Mouse (Mus musculus) right cerebral cortex, postnatal 14 days (tissue): Measurements from ENCODE around the gene Filip1.
"Not testable (repeated sequence)": the region's sequence is repeated elsewhere in the genome, so short reads cannot be mapped to it uniquely, and the experiment has no call there.

Experiments used
- DNase-seq: peaks from one replicate; pipeline ENCODE4 v3.0.0; 2022

The Filip1 gene

GRCm38 (mm10) chr9:80012751-80013150, at the start of gene Filip1:
Filip1 (minus strand) TSS chr9:80012851.
- DNase-seq: no peak

- no peak for DNase-seq
These were observed 45.0 kb upstream of the Filip1 start for GRCm38 (mm10) chr9:80057690-80058089.

GRCm38 (mm10) chr9:80052951-80053350, 40.3 kb upstream of the Filip1 start:
- DNase-seq: no peak

- not testable (repeated sequence) for DNase-seq
These were observed 36.6 kb upstream of the Filip1 start for GRCm38 (mm10) chr9:80049271-80049670.

GRCm38 (mm10) chr9:80044301-80044700, 31.6 kb upstream of the Filip1 start:
- not testable (repeated sequence) for DNase-seq

- no peak for DNase-seq
These were observed 26.7 kb upstream of the Filip1 start for GRCm38 (mm10) chr9:80039296-80039815.

GRCm38 (mm10) chr9:80037997-80038383, 25.3 kb upstream of the Filip1 start:
- DNase-seq: no peak

GRCm38 (mm10) chr9:80037262-80037996, 24.8 kb upstream of the Filip1 start:
- DNase-seq: no peak

GRCm38 (mm10) chr9:80026581-80027021, 13.9 kb upstream of the Filip1 start:
- no peak for DNase-seq

GRCm38 (mm10) chr9:80026017-80026416, 13.4 kb upstream of the Filip1 start:
- peak; percentile 33 for DNase-seq

- not testable (repeated sequence) for DNase-seq
These were observed 12.7 kb upstream of the Filip1 start for GRCm38 (mm10) chr9:80025347-80025746.

GRCm38 (mm10) chr9:80022821-80023220, 10.2 kb upstream of the Filip1 start:
- DNase-seq: no peak

GRCm38 (mm10) chr9:80021648-80022047, 9.0 kb upstream of the Filip1 start:
- DNase-seq: no peak

- no peak for DNase-seq
These were observed 7.8 kb upstream of the Filip1 start for GRCm38 (mm10) chr9:80020429-80020828.

GRCm38 (mm10) chr9:80012016-80012415, 635 bp downstream of the Filip1 start:
- DNase-seq: no peak

GRCm38 (mm10) chr9:80002394-80003188, 10.1 kb downstream of the Filip1 start:
- DNase-seq: peak; percentile 80

- DNase-seq: no peak
These were observed 15.4 kb downstream of the Filip1 start for GRCm38 (mm10) chr9:79997282-79997681.

GRCm38 (mm10) chr9:79994296-79994695, 18.4 kb downstream of the Filip1 start:
- no peak for DNase-seq

- DNase-seq: no peak
These were observed 19.6 kb downstream of the Filip1 start for GRCm38 (mm10) chr9:79993066-79993465.

- DNase-seq: no peak
These were observed 22.1 kb downstream of the Filip1 start for GRCm38 (mm10) chr9:79990456-79991017.

GRCm38 (mm10) chr9:79989703-79990102, 22.9 kb downstream of the Filip1 start:
- no peak for DNase-seq

GRCm38 (mm10) chr9:79989061-79989460, 23.6 kb downstream of the Filip1 start:
- no peak for DNase-seq

- DNase-seq: no peak
These were observed 29.4 kb downstream of the Filip1 start for GRCm38 (mm10) chr9:79983244-79983643.
